Mouse (Mus musculus): ENCODE results near the gene Pskh1.

DNA sequence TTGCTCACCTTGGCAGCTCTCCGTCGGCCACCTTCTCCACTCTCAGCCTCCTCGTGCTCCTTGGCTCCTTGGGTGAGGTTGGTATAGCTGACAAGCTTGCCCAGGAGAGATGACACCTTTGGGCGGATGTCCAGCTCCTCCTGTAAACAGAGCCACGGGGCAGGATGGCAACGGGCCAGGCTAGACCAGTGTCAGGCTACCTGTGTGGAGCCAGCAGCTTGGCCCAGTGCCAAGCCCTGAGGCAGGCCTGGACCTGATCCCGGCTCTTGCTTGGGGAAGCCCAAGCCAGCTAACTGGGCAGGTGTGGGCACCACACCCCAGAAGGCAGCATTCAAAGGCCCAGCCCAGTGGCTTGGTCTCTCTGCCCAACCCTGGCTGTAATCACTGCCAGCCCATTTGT, 59.1 kb downstream of the Pskh1 start:
- TF ChIP-seq CTCF (IDR thresholded peaks at IDR 0.05; ENCODE audit: low read depth): no peak
- TF ChIP-seq EP300 (IDR thresholded peaks at IDR 0.05; ENCODE audit: low read depth): no peak

Data from liver, embryonic 14.5 days (tissue).